Mouse (Mus musculus): ENCODE data around the gene Olfr811.

DNA sequence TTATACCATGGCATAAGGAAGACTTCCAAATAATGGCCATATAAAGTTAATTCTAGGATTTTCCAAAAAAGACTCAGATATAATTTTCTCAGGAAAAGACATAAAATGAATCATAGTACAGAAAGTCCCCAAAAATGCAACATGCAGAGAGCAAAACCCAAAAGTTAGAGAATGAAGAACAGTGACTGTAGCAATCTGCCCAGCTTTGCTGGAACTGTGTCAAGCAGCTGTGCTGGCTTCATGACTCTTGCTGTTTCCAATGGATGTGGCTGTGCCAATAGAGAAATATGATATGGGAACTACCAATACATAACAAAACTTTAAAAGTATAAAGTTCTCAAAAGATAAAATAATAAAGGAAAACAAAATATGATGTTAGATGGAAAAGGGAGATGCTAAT is 26.1 kb downstream of the Olfr811 start:
- TF ChIP-seq POLR2A (IDR thresholded peaks at IDR 0.05; ENCODE audit: control insufficient read depth, low read depth, low read length): no peak
- TF ChIP-seq CTCF (IDR thresholded peaks at IDR 0.05; ENCODE audit: control insufficient read depth, insufficient read depth, insufficient replicate concordance, low read depth, low read length): no peak

Data from testis, adult 2 months (tissue).